Comparison of ENCODE assay signal across 8 mouse cellular contexts in the genomic region with DNA sequence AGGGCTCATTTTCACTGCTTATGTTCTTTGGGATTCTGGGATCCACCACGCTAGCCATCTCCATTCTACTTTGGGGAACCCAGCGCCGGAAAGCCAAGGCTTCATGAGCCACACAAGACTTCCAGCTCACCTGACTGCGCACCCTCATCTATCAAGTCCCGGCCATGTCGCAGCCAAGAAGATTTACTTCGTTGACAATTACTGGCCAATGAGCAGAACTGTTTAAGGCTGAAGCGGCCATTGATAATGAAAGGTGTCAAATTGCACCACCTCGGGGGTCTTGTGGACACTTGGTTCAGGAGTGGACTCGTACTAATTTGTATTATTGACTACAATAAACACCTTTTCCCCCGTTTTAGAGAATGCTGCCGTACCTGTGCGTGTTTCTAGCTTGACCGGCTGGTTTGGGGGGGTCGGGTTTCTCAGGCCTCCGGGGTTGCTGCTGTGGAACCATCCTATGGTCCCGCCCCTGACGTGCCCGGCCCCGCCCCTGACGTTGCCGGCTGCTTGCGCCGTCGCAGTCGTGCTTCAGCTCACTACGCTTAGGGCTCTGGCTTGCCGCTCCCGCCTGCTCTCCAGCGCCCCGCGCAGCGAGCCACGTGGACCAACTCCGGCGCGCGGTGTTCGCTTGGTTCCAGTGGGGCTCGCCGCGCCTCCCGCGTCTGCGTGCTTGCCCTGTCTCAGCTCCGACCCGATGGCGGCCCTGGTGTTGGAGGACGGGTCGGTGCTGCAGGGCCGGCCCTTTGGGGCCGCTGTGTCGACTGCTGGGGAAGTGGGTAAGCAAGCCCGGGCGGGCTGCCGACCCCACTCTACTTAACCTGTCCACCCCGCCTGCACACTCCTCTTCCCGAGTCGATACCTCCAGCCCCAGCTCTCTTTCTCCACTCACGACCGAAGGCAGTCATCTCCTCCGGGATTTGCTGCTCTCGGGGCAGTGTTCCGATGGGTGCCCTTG. TPM values are rescaled to one million over a fixed set of nuclear protein-coding genes. Genes with fewer than 3 reads are reported as not detected.
DNase-seq lines count a peak whose midpoint lies in the region; ATAC-seq and TF ChIP-seq lines count a peak whose summit lies in the region.

A gene (plus strand): TSS at position 520 of the 955 bp plus-strand sequence.

- no peaks in the 10 kb centered on the region for H3K27me3 ChIP-seq in embryonic facial prominence, embryonic 14.5 days (replicated peaks; ENCODE audit: control insufficient read depth, insufficient read depth, low read length)
- no peaks in the 10 kb centered on the region for H3K27me3 ChIP-seq in limb, embryonic 14.5 days (ENCODE audit: control insufficient read depth, insufficient read depth, low read length)
- H3K27me3 ChIP-seq in midbrain, postnatal 0 days (ENCODE audit: insufficient read depth, low read length) = no peaks in the 10 kb centered on the region

- DNase-seq in 3T3-L1 (ENCODE audit: low read depth, low spot score) = peak; percentile 96
- peak; percentile 78 to 89 for DNase-seq in adrenal gland, postnatal 4 days (ENCODE audit: low spot score in 2 of 2)
- peak; percentile 97 for DNase-seq in embryonic facial prominence, embryonic 14.5 days (ENCODE audit: low spot score)
- peak; percentile 95 for DNase-seq in heart, adult 8-10 months (ENCODE audit: low spot score)
- DNase-seq in kidney, adult 9 months = peak; percentile 95
- DNase-seq in limb, embryonic 14.5 days (ENCODE audit: low spot score) = peak; percentile 96
- DNase-seq in midbrain, postnatal 0 days (ENCODE audit: low spot score) = peak; percentile 94
- peak; percentile 89 to 93 for DNase-seq in spleen, postnatal 14 days (ENCODE audit: low spot score in 2 of 2)

- H3K4me2 ChIP-seq in embryonic facial prominence, embryonic 14.5 days (ENCODE audit: low read depth, low read length) = peak within 1 kb of the TSS; percentile 73
- peak within 1 kb of the TSS; percentile 76 for H3K4me2 ChIP-seq in limb, embryonic 14.5 days (replicated peaks; ENCODE audit: low read depth, low read length, severe bottlenecking)
- peak within 1 kb of the TSS; percentile 91 for H3K4me2 ChIP-seq in midbrain, postnatal 0 days (ENCODE audit: low read depth, low read length, poor library complexity, severe bottlenecking)

- peak; percentile 98 for ATAC-seq in embryonic facial prominence, embryonic 14.5 days (ENCODE audit: low read depth)
- ATAC-seq in limb, embryonic 14.5 days (ENCODE audit: low FRiP score, low read depth) = peak; percentile 97
- ATAC-seq in midbrain, postnatal 0 days (ENCODE audit: low FRiP score) = peak; percentile 96

- peak; percentile 66; the same call in 1 of the 2 replicates for TF ChIP-seq POLR2A in limb, embryonic 14.5 days (IDR thresholded peaks at IDR 0.05; ENCODE audit: borderline replicate concordance, extremely low read depth, insufficient read depth, insufficient read length)

- H3K9me3 ChIP-seq in embryonic facial prominence, embryonic 14.5 days (ENCODE audit: control insufficient read depth, low read length) = no peaks in the 10 kb centered on the region
- H3K9me3 ChIP-seq in limb, embryonic 14.5 days (ENCODE audit: control insufficient read depth, low read length) = no peaks in the 10 kb centered on the region
- H3K9me3 ChIP-seq in midbrain, postnatal 0 days (ENCODE audit: low read length) = no peaks in the 10 kb centered on the region

- H3K9ac ChIP-seq in embryonic facial prominence, embryonic 14.5 days (ENCODE audit: low read depth, low read length) = peak within 1 kb of the TSS; percentile 78
- H3K9ac ChIP-seq in limb, embryonic 14.5 days (ENCODE audit: low read depth, low read length, severe bottlenecking) = peak within 1 kb of the TSS; percentile 78
- peak within 1 kb of the TSS; percentile 71 for H3K9ac ChIP-seq in midbrain, postnatal 0 days (replicated peaks; ENCODE audit: low read length, poor library complexity, severe bottlenecking)

- peaks cover 5% of the 10 kb centered on the region for H3K4me1 ChIP-seq in embryonic facial prominence, embryonic 14.5 days (ENCODE audit: control insufficient read depth, insufficient read depth, low read length)
- peaks cover 8% of the 10 kb centered on the region for H3K4me1 ChIP-seq in limb, embryonic 14.5 days (ENCODE audit: control insufficient read depth, insufficient read depth, low read length)
- 0 out of 2 replicates have a peak, but pooled peaks cover 7% of the 10 kb centered on the region for H3K4me1 ChIP-seq in midbrain, postnatal 0 days (ENCODE audit: insufficient read depth, low read length)

- peak within 1 kb of the TSS; percentile 73 for H3K27ac ChIP-seq in embryonic facial prominence, embryonic 14.5 days (replicated peaks; ENCODE audit: low read depth, low read length)
- peak within 1 kb of the TSS; percentile 75 for H3K27ac ChIP-seq in limb, embryonic 14.5 days (replicated peaks; ENCODE audit: low read depth, low read length)
- peak within 1 kb of the TSS; percentile 59 for H3K27ac ChIP-seq in midbrain, postnatal 0 days (ENCODE audit: low read depth, low read length)

- WGBS in embryonic facial prominence, embryonic 14.5 days = under 1% methylated on average over 39 of the region's 64 CpGs
- WGBS in limb, embryonic 14.5 days = under 1% methylated on average over 57 of the region's 64 CpGs
- WGBS in midbrain, postnatal 0 days = under 1% methylated on average over 63 of the region's 64 CpGs

- peak; percentile 55 for TF ChIP-seq CTCF in midbrain, postnatal 0 days (IDR thresholded peaks at IDR 0.05)

- peak within 1 kb of the TSS; percentile 55 for H3K4me3 ChIP-seq in embryonic facial prominence, embryonic 14.5 days (ENCODE audit: low read depth, low read length)
- peak within 1 kb of the TSS; percentile 67 for H3K4me3 ChIP-seq in limb, embryonic 14.5 days (replicated peaks; ENCODE audit: low read length)
- H3K4me3 ChIP-seq in midbrain, postnatal 0 days (ENCODE audit: low read depth, low read length) = peak within 1 kb of the TSS; percentile 64

- peaks cover 29% of the 10 kb centered on the region for H3K36me3 ChIP-seq in embryonic facial prominence, embryonic 14.5 days (ENCODE audit: control insufficient read depth, insufficient read depth, low read length)
- peaks cover 26% of the 10 kb centered on the region for H3K36me3 ChIP-seq in limb, embryonic 14.5 days (ENCODE audit: control insufficient read depth, insufficient read depth, low read length)
- peaks cover 16% of the 10 kb centered on the region for H3K36me3 ChIP-seq in midbrain, postnatal 0 days (ENCODE audit: insufficient read depth, low read length)

RNA-seq across cellular contexts. Expression of the gene that starts here (rescaled TPM):
- total RNA-seq in adrenal gland, postnatal 4 days (2021) = 10 to 100 TPM; 33.0 to 40.2 TPM
- 29.1 and 30.2 TPM in 2 replicates for polyA plus RNA-seq in embryonic facial prominence, embryonic 14.5 days (2014; fragmentation: Nextera tagmentation; extraction: Ambion mirVana)
- total RNA-seq in heart, adult 8-10 months (2022) = 10 to 100 TPM; 13.0 to 17.3 (median 16.3) TPM
- polyA plus RNA-seq in limb, embryonic 14.5 days (2012; rRNA removed) = 49.1 and 62.5 TPM in 2 replicates
- polyA plus RNA-seq in limb, embryonic 14.5 days (2014; fragmentation: Nextera tagmentation; extraction: Ambion mirVana) = 28.3 and 29.4 TPM in 2 replicates
- total RNA-seq in midbrain, postnatal 0 days (2014; rRNA removed) = 39.5 and 44.8 TPM in 2 replicates
- 6.7 and 7.8 TPM in 2 replicates for polyA plus RNA-seq in midbrain, postnatal 0 days (2015; fragmentation: Nextera tagmentation; extraction: Ambion mirVana)

Comparison
In these comparisons a context has a peak if more than half of its experiments do, and no peak if none do; other contexts are left out.
1. Peak in every context shown above with its lines: DNase-seq, ATAC-seq, H3K4me3 ChIP-seq and H3K27ac ChIP-seq.